Mouse (Mus musculus) fibroblast of lung, adult 2 months (primary cell): ENCODE results near the gene Rbm48.
"Not testable (repeated sequence)": the region's sequence is repeated elsewhere in the genome, so short reads cannot be mapped to it uniquely, and the experiment has no call there.

Experiments
- DNase-seq: peaks from one replicate; pipeline ENCODE4 v3.0.0-alpha.2; 2011; ENCODE audit warnings: low read depth

Gene Rbm48

DNA sequence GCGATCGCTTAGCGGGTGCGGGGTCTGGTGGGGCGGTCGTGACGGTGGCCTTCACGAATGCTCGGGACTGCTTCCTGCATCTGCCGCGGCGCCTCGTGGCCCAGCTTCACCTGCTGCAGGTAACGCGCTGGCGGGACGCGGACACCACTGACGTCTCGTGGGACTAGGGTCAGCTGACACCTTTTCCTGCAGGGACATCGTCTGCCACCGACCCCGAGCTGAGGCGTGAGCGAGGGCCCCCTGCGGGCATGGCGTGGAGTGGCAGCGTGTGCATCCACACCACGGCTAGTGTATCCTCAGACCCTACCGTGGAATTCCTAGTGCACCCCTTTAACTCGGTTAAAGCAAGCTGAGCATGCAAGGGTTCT is at the start of gene Rbm48:
TSS of gene Rbm48 (minus strand) at position 187 of the 368 bp plus-strand sequence.
- DNase-seq: peak; percentile 41

DNA sequence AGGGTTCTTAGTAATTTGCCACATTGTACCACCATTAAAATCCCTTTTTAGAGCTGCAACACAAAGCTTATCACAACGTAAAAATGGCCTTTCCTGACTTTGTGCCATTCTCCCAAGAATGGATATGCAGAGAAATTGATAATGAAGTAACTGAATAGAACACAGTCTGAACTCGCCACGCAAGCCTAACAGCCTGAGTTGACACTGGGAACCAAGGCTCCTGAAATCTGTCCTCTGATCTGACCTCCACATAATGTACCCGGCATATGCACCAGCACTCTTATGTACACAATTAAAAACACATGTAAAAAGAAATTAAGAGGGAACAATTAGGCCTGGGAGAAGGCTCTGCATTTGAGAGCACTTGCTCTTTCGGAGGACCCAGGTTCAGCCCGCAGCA is 48.9 kb upstream of the Rbm48 start:
- no peak for DNase-seq

DNA sequence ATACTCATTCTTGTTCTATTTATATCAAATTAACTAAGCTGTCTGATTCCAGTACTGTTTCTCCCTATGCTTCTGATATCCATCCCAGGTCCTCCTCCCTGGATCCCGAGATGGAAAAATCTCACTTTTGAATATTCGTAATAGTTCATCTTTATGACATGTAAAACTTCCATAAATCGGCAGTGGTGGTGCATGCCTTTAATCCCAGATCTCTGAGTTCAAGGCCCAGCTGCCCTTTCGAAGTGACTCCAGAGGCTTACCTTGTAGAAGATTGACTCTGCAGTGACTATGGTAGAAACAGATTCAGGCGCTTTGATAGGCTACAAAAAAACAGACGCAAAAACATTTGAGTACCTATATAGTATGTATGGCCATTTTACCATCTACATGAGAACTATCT is 48.2 kb upstream of the Rbm48 start:
- no peak for DNase-seq

DNA sequence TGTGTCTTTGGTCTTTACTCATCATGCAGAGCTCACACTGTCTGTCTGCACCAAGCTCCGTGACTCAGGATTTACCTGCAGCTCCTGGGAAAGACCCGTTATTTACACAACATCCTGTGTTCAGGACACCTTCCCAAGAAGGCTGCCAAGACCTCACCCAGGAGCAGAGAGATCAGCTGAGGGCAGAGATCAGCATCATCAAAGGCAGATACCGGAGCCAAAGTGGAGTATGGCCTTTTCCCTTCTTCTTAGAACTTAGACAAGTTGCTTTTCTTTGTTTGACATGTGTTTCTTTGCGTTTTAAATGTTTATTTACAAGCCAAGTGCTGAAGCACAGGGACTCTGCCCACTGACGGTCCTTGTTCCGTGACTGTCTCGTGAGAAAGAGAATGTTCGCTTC is 38.9 kb upstream of the Rbm48 start:
- DNase-seq: no peak

- DNase-seq: no peak
Observed at GRCm38 (mm10) chr5:3633951-3634350, 37.6 kb upstream of the Rbm48 start.

DNA sequence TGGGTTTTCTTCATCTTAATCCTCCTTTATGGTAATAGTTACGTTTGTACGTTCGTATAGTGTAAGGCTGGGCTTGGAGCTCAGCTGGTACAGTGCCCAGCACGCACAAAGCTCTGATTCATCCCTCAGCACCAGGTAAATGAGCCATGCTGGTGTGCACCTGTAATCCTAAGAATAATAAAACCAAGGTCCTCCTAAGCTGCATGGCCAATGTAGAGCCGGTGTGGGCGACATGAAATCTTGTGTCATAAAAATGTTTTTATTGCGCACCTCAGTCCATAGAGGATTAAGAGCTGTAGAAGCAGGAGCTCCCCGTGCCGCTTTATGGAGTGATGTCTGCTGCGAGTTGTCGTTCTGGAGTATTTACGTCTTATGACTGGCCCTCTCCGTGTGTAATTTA is 36.9 kb upstream of the Rbm48 start:
- no peak for DNase-seq

- DNase-seq: no peak
Observed at GRCm38 (mm10) chr5:3632285-3632684, 35.9 kb upstream of the Rbm48 start.

- no peak for DNase-seq
Observed at GRCm38 (mm10) chr5:3631512-3632271, 35.3 kb upstream of the Rbm48 start.

- no peak for DNase-seq
Observed at GRCm38 (mm10) chr5:3630055-3630454, 33.7 kb upstream of the Rbm48 start.

DNA sequence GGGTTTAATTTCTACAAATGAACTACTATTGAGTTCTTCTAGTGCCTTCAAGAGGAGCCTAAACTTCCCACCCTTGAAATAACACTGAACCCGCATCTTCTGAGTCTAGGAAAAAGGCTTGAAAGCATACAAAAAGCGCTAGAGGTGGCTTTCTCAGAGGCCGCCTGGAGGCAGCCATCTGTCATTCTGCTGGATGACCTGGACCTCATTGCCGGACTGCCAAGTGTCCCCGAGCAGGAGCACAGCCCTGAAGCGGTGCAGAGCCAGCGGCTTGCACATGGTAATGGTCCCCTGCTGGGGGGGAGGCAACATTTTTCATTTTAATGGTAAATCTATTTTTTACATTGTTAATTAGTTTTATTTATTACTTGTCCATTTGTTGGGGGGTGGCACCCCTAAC is 24.1 kb upstream of the Rbm48 start:
- DNase-seq: no peak

DNA sequence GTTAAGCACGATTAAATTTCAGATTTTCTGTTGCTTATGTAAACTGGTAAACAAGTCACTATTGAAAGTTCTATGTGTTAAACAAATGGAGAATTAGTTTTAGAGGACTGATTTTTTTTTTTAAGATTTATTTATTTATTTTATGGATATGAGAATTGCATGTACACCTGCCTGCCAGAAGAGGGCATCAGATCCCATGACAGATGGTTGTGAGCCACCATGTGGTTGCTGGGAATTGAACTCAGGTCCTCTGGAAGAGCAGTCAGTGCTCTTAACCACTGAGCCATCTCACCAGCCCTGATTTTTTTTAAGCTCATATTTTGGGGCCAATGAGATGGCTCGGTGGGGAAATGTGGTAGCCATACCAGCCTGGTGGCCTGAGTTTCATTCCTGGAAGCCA is 15.4 kb upstream of the Rbm48 start:
- not testable (repeated sequence) for DNase-seq

DNA sequence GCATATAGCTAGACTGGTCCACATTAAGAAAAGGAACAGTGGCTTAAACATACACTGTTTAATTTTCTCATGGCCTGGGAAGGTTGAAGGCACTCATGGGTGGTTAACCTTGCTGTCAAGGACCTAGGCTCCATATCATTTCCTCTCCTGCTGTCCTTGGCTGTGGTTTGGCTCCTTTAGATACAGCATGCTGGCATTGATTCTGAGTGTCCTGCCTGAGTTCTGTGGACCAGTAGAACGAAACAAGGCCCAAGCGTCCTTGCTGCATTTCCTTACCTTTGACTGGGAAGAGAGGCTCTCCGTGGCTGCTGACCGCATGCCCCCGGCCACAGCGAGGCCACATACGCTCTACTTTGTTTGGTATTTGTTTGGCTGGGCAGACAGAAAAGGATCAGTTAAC is 12.9 kb upstream of the Rbm48 start:
- no peak for DNase-seq

DNA sequence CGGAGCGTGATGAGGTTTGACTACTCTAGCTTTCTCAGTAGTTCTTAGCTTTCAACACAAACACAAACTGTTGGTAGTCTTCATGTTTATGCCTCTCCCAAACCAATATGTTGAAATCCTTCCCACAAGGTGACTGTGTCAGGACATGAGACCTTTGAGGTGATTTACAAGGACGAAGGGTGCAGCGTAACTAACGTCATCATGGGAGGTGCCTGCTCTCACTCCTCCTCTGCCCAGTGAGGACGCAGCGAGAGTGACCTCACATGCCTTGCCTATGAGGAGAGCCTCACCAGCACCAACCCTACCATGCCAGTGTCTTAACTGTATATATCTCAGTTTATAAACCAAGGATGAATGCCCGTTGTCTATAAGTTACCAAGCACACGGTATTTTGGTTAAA is 10.7 kb upstream of the Rbm48 start:
- DNase-seq: no peak

DNA sequence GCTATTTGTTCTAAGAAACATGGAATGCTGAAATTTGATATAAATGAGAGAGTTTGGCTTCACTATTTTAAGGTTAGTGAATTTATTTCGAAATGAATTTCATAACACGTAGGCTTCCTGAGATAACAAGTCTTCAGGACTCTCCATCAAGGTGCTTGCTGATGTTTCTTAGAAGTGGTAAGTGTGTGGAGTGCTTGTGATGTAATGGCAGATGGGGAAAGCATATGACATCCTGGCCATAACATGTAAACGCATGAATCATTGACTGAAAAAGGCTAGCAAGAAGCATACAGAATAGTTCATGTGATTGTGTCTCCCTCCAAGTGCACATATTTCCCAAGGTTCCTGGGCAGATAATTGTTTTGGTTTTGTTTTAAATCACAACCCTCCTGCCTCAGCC is 4.4 kb upstream of the Rbm48 start:
- no peak for DNase-seq

DNA sequence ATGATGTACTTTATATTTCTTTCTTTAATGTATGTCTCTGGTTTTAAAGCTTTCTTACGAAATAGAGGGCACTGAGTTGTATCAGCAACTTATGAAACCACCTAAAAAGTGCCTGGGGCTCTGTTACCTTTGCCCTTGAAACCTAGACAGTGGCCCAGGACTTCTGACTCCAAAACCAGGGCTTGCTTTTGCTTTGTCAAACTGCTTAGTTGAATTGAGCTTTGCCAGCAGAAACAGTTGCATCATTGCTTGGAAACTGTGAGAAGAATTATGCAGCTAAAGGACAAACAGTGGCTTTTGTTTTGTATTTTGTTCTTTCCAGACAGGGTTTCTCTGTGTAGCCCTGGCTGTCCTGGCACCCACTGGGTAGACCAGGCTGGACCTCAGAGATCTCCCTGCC is 3.9 kb upstream of the Rbm48 start:
- DNase-seq: peak; percentile 18

- DNase-seq: no peak
Observed at GRCm38 (mm10) chr5:3598766-3599165, 2.4 kb upstream of the Rbm48 start.

DNA sequence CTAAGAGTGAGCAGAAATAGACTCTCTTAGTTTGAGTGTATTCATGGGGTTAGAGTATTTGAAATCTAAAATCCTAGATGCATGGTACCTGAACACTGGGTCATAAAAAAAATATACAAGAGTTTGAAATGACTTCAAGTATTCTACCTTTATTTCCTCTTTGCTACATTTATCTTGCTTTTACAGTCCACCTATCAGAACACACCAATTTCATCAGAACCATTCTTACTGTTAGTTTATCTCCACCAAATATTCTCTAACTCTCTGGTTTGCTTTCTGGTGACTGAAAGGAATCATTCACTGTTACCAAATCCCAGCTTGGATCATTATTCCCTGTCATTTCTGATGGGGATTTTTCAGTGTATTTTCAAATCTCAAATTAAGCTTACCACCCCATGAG is 786 bp upstream of the Rbm48 start:
- no peak for DNase-seq

DNA sequence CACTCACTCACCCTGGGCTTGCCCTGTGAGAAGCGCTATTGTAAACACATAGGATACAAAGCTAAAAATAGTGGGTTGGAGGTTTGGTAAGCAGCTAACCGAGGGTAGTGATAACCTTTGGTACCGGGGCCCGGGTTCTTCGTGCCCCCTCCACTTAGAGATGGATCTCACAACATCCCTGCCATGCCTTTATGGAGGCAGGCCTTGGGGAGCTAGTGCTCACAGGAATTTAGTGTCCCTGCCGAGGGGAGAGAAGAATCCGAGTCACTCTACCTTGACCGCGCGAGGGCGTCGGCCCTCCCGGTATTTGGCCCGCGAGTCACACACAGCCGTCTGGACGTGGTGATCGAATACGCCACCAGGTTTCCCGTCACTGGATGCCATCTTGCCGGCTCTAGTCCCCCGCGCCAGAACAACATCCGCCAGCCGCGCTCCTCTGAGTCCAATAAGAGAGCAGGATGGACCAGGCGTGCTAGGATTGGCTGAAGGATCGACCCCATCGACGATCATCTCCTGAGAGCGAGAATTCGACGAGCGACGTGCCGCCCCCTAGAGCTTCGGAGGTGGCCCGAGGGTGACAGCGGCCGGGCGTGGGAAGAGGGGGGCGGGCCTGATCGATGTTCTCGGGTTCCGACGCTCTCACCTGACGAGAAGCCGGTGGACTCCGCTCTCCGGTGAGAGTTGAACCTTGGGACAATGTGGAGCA is 539 bp downstream of the Rbm48 start, which contains the start of gene Pex1:
TSS of gene Pex1 (plus strand) at position 374 of the 706 bp plus-strand sequence.
- peak; percentile 96 for DNase-seq

- DNase-seq: no peak
Observed at GRCm38 (mm10) chr5:3579066-3579465, 17.3 kb downstream of the Rbm48 start.

DNA sequence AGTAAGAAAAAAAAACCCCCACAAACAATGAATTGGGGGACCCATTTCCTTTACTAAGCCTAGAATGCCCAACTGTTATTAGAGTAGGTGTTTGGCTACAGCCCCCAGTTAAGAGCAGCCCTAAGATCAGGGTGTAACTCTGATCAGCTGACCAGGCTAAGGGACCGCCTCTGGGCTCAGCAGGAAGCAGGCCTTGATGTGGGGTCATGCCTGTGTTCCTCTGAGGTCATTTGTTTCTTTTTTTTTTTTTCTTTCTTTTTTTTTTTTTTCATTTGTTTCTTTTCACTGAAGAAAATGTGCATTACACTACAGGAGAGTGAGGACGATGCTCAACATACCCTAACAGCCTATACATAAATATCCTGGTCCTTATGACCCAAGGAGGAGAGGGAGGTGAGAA is 18.4 kb downstream of the Rbm48 start:
- DNase-seq: no peak

GRCm38 (mm10) chr5:3574825-3575224 is 21.6 kb downstream of the Rbm48 start:
- no peak for DNase-seq

DNA sequence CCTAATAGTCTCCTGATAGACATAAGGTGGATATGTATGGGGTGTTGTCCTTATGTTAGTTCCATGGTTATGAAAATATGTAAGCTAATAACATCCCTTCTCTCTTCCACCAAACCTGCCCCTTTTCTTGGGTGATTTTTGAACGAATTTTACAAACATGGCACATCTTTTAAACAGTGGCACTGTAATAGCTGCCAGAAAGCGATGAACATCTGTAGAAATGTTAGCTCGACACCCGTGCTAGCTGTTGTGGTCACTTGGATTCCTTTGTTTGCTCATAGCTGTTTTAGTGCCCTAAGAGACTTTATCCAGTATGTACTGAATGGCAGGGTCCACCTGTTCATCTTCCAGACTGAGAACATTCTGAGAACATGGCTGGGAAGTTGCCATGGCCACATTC is 25.1 kb downstream of the Rbm48 start, which contains the start of gene 1700109H08Rik:
TSS of gene 1700109H08Rik (plus strand) at position 301 of the 400 bp plus-strand sequence.
- no peak for DNase-seq

DNA sequence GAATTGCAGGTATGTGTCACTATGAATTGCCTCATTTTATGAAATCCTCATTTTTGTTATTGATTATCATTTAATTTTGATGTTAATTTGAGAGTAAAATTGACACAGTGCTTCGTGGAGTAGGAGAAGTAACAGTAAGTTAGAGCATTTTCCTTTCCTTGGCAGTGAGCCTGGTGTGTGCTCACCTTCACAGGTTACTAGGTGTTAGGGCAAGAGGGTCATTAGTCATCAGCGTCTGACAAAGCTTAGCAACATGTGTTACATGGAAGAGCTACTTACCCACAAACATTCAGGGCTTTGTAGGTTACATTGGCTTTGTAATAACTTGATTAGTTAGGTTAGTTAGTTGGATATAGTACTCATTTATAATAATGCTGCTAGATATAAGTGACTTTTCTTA is 42.2 kb downstream of the Rbm48 start:
- no peak for DNase-seq

DNA sequence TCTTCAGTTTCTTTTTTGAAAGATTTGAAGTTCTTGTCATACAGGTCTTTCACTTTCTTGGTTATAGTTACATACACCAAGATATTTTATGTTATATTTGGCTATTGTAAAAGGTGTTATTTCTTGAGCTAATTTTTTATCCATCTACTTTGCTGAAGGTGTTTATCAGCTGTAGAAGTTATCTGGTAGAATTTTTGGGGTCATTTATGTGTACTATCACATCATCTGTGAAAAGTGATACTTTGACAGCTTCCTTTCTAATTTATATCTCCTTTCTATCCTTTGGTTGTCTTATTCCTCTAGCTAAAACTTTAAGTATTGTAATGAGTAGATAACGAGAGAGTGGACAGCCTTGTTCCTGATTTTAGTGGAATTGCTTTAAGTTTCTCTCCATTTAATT is 44.9 kb downstream of the Rbm48 start:
- DNase-seq: no peak
